Comparison of ENCODE assay signal across 11 mouse cellular contexts in genomic region chr4:129855051-129855970, GRCm38 (mm10). TPM values are rescaled to one million over a fixed set of nuclear protein-coding genes. Genes with fewer than 3 reads are reported as not detected.
DNase-seq lines count a peak whose midpoint lies in the region; ATAC-seq and TF ChIP-seq lines count a peak whose summit lies in the region.
"Had no signal": no experiment of that assay in that cellular context is flagged by ENCODE, and none has a peak within 500 bp of the region (broad histone marks: within the 10 kb centered on the region; RNA-seq: fewer than 3 reads in every experiment).

No protein-coding gene starts in this region.

- DNase-seq in heart, adult 2 months: no peak
- peak; percentile 33 for DNase-seq in ZHBTc4 (ENCODE audit: low read depth, low spot score)
- peak; percentile 34 for DNase-seq in kidney, adult 18-20 months
- no peak for DNase-seq in urinary bladder, postnatal 4 days (ENCODE audit: low spot score in 2 of 2)
- no peak for DNase-seq in cerebellum, postnatal 10 days
- DNase-seq in natural killer cell, adult 2 months (ENCODE audit: low spot score in 2 of 2): no peak
- DNase-seq: cerebellum, adult 8-10 months; gastrocnemius, postnatal 25 days had no signal

- ATAC-seq in heart, embryonic 13.5 days (ENCODE audit: extremely low read depth, insufficient number of reproducible peaks, low FRiP score, low TSS enrichment): no peak
- ATAC-seq in megakaryocyte, adult 5-6 weeks (ENCODE audit: poor library complexity, severe bottlenecking): peak; percentile 33; the same call in 1 of the 2 replicates

- intact Hi-C loops in heart, adult 2 months (cut with DNase I): loop anchor here (2.0 kb wide), 1 partner anchor 61 kb away; no protein-coding TSS in a partner anchor

- TF ChIP-seq CTCF in heart, adult 2 months (IDR thresholded peaks at IDR 0.05): no peak

- no peak for TF ChIP-seq POLR2A in heart, adult 2 months (IDR thresholded peaks at IDR 0.05; ENCODE audit: insufficient read depth, low read depth, low read length)

- no peak overlapping the region for H3K4me2 ChIP-seq in heart, embryonic 13.5 days
- H3K4me2 ChIP-seq: limb, embryonic 15.5 days had no signal

- peaks cover 30% of the 10 kb centered on the region for H3K36me3 ChIP-seq in heart, embryonic 13.5 days
- H3K36me3 ChIP-seq in heart, adult 2 months (ENCODE audit: control insufficient read depth, insufficient read depth, low read length): no peaks in the 10 kb centered on the region

- WGBS in heart, embryonic 13.5 days: 40% methylated on average over 16 of the region's 16 CpGs
- WGBS in heart, adult 2 months: 34% methylated on average over 16 of the region's 16 CpGs

- H3K27me3 ChIP-seq in heart, embryonic 13.5 days (replicated peaks): no peaks in the 10 kb centered on the region
- no peaks in the 10 kb centered on the region for H3K27me3 ChIP-seq in heart, adult 2 months (ENCODE audit: control insufficient read depth, insufficient read depth, low read length)
- H3K27me3 ChIP-seq: limb, embryonic 15.5 days had no signal

- H3K4me3 ChIP-seq in heart, embryonic 13.5 days: no peak overlapping the region
- H3K4me3 ChIP-seq in heart, adult 2 months: no peak overlapping the region
- H3K4me3 ChIP-seq: limb, embryonic 15.5 days had no signal

- no peaks in the 10 kb centered on the region for H3K79me2 ChIP-seq in heart, adult 2 months (replicated peaks; ENCODE audit: control insufficient read depth, insufficient read depth, low read length)

- no peak for TF ChIP-seq EP300 in heart, adult 2 months (IDR thresholded peaks at IDR 0.05; ENCODE audit: insufficient read depth, low read depth, low read length)

- peak overlapping the region; percentile 63 for H3K27ac ChIP-seq in heart, embryonic 13.5 days (replicated peaks)
- H3K27ac ChIP-seq in heart, adult 2 months: no peak overlapping the region
- H3K27ac ChIP-seq: limb, embryonic 15.5 days had no signal

- peaks cover 20% of the 10 kb centered on the region for H3K4me1 ChIP-seq in heart, embryonic 13.5 days
- H3K4me1 ChIP-seq in heart, adult 2 months (ENCODE audit: control insufficient read depth, insufficient read depth, low read length): peaks cover 11% of the 10 kb centered on the region
- H3K4me1 ChIP-seq: limb, embryonic 15.5 days had no signal

- H3K9me3 ChIP-seq in heart, embryonic 13.5 days: no peaks in the 10 kb centered on the region
- H3K9me3 ChIP-seq: limb, embryonic 15.5 days had no signal

- H3K9ac ChIP-seq in heart, embryonic 13.5 days: peak overlapping the region; percentile 37; the same call in 1 of the 2 replicates
- no peak overlapping the region for H3K9ac ChIP-seq in heart, adult 2 months (ENCODE audit: low read depth, low read length)
- H3K9ac ChIP-seq: limb, embryonic 15.5 days had no signal

RNA-seq across cellular contexts. Expression of gene Ptp4a2, which starts 44.3 kb away (rescaled TPM):
- 326 and 374 TPM in 2 replicates for polyA plus RNA-seq in heart, embryonic 13.5 days (2015; fragmentation: Nextera tagmentation; extraction: Ambion mirVana)
- 100 to 1,000 TPM; 194 to 199 TPM for total RNA-seq in heart, adult 2 months (2021)
- polyA plus RNA-seq in heart, adult 2 months (2012; rRNA removed): 51.6 and 110 TPM in 2 replicates
- total RNA-seq in megakaryocyte, adult 5-6 weeks (2015): 363 and 365 TPM in 2 replicates
- total RNA-seq in megakaryocyte, adult 5-6 weeks (2017): 430 and 463 TPM in 2 replicates

Comparison
In these comparisons a context has a peak if more than half of its experiments do, and no peak if none do; other contexts are left out.
1. DNase-seq: peak in ZHBTc4 (single experiment) and kidney, adult 18-20 months (single experiment); none in heart, adult 2 months (0 of 2), urinary bladder, postnatal 4 days (0 of 2), cerebellum, postnatal 10 days (0 of 2) and natural killer cell, adult 2 months (0 of 2).